Mouse (Mus musculus): Measurements from ENCODE around the gene Zfp385c. TPM values are rescaled to one million over a fixed set of nuclear protein-coding genes. Genes with fewer than 3 reads are reported as not detected.
A peak's percentile ranks its signal among the peaks of the same experiment; 100 is the strongest.

The Zfp385c gene
- 1 to 10 TPM in 1 of 4 experiments, under 1 TPM in 3; 0.29 to 3.4 (median 0.66) TPM for total RNA-seq (2022)

GRCm38 (mm10) chr11:100692164-100692616 is at the start of gene Zfp385c:
TSS of gene Zfp385c (minus strand) at chr11:100692455.
- no peak for DNase-seq

GRCm38 (mm10) chr11:100741348-100741747 is 49.1 kb upstream of the Zfp385c start:
- no peak for DNase-seq

DNA sequence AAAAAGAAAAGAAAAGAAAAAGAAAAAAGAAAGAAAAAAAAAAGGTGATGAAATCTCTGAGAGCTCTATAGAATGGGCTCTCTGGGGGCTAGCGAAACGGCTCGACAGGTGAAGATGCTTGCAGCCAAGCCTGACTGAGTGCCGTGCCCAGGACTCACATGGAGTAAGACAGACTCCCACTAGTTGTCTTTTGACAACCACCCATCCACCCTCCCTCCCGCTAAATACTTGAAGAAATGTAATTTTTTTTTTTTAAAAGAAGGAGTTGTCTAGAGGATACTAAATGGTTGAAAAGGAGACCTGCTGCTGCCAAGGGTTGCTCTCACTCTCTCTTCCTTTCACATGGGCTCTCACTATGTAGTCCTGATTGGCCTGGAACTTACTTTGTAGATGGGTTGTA is 46.5 kb upstream of the Zfp385c start:
- DNase-seq, result no peak

DNA sequence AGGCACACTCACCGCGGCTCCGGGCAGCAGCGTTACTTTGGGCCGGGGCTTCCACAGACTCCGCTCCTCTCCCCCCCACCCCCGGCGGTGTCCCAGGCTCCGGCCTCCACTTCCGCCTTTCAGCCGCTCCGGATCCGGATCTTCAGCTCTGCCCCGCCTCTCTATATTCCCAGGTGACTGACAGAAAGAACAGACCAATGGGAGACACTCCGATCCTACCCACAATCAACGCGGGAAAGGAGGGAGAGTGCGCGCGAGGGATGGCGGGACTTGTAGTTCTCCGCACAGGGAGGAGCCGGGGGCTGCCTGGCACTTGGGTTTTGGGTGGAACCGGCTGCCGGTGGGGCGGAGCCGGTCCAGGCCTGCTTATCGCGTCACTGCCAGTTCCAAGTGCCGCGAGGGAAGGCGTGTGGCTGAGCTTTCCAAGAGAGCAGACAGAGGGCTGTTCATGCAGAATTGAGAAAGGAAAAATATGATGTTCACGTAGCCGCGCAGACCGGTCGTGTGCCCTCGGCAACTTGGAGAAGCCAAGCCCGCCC is 45.9 kb upstream of the Zfp385c start, which contains the start of gene Rab5c:
Gene Rab5c (minus strand): TSS at position 150 of the 539 bp plus-strand sequence.
- peak; percentile 99 for DNase-seq

DNA sequence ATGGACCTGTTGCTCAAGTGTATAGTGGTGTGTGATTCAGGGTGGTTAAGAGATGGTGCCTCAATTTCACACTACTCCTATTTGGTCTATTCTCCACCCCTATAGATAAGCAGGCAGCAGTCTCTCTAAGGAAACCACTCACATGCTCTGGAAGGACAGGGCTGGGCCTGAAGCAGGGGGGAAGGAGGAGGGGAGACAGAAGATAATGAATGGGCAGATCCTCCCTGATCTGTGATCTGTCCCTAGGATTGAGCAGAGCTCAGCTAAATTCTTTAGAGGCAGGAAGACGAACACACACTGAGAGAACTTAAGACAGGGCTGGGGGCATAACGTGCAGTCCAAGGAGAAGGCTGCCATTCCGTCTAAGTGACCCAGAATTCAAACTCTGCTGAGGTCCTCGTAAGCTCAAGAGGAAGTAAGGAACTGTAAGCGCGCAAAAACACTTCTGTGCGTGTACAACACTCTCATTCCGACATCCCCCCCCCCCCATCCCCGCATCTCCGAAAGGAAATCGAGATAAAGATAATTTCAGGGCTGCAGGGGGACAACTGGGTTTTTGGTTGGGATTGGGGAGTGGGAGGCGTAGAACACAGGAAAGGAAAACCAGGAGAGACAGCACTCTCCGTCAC is 45.0 kb upstream of the Zfp385c start:
- no peak for DNase-seq

- DNase-seq, result no peak
Measured at GRCm38 (mm10) chr11:100736746-100737080, 44.5 kb upstream of the Zfp385c start.

DNA sequence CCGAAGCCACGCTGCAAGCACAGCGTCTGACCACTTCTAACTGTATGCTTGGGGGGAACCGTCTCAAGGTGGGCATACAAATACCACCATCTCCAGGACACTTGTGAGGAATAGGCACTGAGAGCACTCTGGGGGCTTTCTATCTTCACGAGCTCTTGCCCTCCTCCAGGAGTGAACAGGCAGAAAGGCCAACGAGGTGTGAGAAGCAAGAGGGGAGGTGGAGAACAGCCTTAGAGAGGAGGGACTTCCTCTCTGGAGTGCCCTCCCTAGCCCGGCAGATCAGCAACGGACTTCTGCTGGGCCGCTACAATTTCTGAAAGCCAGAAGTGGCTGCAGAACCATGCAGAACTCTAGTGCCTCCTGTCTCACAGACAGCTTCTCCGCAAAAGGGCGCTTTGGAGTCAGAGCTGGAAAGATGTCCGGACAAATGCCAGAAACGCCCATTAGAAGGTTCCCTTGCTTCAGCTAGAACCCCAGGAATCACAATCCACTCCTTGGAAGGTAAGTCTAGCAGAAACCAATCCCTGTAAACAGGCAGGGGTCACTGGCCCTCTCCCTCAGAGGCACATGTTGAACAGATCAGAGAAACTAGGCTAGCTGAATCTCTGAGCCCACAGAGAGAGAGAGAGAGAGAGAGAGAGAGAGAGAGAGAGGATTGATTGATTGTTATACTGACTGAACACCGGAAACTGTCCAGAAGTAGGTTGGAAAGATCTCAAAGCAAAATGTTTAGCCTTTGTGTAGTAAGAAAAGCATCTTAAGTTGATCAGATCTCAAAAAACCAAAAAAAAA is 43.9 kb upstream of the Zfp385c start:
- no peak for DNase-seq

DNA sequence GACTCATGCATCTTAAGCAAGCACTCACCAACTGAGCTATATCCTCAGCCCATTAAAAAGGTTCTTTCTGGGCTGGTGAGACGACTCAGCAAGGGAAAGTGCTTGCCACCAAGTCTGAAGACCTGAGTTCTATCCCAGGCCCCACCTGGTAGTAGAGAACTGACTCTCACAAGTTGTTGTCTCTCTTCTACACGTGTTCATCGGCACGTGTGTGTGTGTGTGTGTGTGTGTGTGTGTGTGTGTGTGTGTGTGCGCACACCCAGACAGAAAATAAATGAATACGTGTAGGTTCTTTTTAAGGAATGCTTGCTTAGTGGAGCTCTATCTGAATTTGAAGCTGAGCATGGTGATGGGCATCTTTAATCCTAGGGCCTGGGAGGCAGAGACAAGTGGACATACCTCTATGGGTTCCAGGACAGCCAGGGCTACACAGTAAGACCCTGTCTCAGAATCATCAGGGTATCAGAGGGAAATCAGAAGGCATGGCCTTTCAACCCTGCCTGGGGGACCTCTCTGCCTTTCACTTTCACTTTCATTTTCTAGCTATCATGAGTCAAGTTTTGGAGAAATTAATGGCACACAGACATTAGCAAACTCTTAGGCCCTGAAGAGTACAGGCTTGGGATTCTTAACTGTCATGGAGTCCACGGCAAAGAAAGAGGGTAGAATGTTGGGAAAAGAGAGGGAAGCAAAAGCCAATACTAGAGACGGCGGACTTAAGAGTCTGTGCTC is 43.0 kb upstream of the Zfp385c start:
- DNase-seq, result no peak

DNA sequence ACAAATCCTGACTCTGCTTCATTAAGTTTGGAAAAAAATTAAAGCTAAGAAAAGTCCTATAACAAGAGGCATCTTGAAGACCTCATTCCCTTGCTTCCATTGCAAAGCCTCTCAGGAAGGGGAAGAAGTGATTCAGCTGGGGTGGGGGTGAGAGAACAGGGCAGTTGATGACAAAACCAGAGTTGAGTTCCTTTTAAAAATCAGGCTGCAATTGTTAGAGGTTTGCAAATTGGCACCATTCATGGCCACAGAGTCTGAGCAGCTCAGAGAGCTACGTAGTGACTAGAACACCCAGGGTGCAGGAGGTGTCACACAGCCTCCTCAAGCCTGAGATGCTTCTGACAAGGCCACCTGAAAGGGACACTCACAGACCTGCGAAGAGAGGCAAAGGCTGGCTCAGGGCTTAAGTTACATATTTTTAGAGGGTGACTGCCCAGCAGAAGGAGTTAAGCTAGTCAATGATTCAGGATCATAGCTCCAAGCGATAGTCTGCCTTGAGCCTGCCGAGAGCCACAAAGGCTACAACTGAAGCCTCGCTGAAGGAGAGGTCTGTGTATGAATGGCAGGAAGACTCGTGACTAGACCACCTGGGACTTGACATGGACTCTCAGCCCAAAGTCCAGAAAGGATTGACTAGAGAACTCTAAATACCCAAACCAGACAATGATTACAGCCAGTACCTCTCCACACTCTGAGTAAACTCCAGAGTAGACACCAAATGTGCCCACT is 38.4 kb upstream of the Zfp385c start:
- no peak for DNase-seq

GRCm38 (mm10) chr11:100729976-100730375 is 37.7 kb upstream of the Zfp385c start:
- no peak for DNase-seq

- DNase-seq, result no peak
Measured at GRCm38 (mm10) chr11:100728601-100729000, 36.3 kb upstream of the Zfp385c start.

- no peak for DNase-seq
Measured at GRCm38 (mm10) chr11:100727201-100727600, 34.9 kb upstream of the Zfp385c start.

GRCm38 (mm10) chr11:100724919-100725512 is 32.8 kb upstream of the Zfp385c start:
- DNase-seq, result no peak

- DNase-seq, result no peak
Measured at GRCm38 (mm10) chr11:100722493-100723028, 30.3 kb upstream of the Zfp385c start.

GRCm38 (mm10) chr11:100721776-100722492 is 29.7 kb upstream of the Zfp385c start:
- DNase-seq, result no peak

DNA sequence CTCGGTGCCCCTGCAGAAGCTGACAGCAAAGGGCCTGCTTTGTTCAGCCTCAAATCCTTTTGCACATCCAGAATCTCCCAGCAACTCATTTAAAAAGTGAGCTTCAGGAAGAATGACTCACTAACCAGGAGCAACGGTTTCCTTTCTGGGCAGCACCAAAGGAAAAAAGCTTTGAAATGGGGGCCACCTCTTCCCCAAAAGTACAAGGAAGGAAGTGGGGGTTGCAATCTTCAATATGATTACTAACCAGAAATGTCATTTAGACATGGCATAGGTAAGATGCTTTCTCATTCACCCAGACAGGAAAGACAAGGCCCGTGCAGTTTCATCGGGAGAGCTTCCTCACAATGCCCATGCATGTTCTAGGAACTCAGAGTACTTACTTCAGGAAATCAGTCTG is 29.0 kb upstream of the Zfp385c start:
- DNase-seq, result no peak

DNA sequence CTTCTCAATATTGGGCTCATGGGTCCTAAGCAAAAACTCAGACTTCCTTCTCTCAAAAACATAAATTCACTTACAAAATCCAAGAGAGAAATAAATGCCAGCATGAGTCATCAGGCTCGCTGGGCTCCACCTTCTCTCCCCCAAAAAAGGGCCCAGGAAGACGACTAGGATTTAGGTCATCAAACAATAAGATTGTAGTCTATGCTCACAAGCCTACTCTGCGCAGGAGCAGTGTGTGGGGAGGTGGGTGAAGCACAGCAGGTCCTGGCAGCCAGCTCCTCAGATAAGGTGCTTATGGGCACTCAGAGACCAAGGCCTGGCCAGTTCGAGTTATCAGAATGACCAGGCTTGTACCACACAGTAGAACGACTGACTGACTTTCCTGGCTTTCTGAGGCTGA is 28.1 kb upstream of the Zfp385c start:
- DNase-seq, result no peak

DNA sequence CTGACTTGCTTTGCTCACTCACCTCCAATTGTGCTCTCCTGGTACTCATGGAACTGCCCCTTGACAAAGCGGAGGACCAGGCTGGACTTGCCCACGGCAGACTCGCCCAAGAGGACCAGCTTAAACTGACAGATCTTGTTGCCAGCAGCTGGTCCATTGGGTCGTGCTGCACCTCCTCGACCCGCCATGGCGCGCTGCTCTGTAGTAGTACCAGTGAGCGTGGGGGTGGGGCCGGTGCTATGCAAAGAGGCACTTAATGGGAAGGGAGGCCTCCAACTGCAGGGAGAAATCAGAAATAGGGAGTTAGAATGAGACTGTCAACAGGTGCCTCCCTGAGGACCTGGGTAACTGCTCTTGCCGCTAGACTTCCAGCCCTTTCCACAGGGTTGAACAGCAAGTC is 27.6 kb upstream of the Zfp385c start:
- no peak for DNase-seq

DNA sequence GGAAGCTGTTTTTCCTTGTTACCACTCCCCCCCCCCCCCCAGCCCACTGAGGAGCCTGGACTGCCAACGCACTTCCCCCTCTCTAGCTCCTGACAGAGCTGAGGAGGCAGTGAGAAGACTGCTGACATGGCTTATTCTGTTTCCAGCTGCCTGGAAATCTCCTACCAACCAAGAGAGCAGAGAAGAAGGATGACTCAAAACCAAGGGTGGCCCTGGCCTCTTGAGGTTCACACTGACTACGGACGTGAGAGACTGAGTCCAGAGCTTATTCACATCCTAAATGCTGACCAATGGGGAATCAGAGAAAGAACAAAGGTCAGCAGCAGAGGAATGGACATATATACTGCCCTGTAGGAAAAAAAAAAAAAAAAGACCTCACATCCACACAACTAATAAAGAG is 27.1 kb upstream of the Zfp385c start:
- no peak for DNase-seq

DNA sequence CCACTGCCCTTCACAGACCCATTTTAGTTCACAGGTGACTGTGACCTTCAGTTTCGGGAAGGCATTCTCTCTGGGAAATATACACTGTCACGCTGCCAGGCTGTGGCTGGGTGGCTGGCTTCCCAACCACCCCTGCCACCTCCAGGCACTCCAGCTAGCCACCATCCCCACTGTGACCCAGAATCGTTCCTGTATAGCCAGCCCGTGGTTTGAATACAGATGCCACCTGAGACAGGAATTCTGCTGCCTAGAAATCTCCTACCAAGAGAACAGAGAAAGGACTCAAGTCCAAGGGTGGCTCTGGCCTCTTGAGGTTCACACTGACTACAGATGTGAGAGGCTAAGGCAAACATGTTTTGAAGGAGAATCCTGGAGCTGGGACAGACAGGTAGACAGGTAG is 26.6 kb upstream of the Zfp385c start:
- DNase-seq, result no peak

GRCm38 (mm10) chr11:100718462-100718861 is 26.2 kb upstream of the Zfp385c start:
- no peak for DNase-seq
